Mouse (Mus musculus): ENCODE measurements around the gene Spin1.

- TF ChIP-seq CTCF (IDR thresholded peaks at IDR 0.05; ENCODE audit: extremely low read depth, insufficient read length, insufficient replicate concordance, low read depth, low read length) = no peak
- TF ChIP-seq POLR2A (IDR thresholded peaks at IDR 0.05; ENCODE audit: low read depth, low read length) = no peak
Measured at GRCm38 (mm10) chr13:51105861-51106655, 5.4 kb downstream of the Spin1 start.

Measured in small intestine, adult 2 months (tissue).